Mouse (Mus musculus): Measurements from ENCODE around the gene Slc6a15. TPM values are rescaled to one million over a fixed set of nuclear protein-coding genes. Genes with fewer than 3 reads are reported as not detected.

The Slc6a15 gene
- 6.0 and 6.6 TPM in 2 replicates for polyA plus RNA-seq (2015; fragmentation: Nextera tagmentation; extraction: Ambion mirVana)

DNA sequence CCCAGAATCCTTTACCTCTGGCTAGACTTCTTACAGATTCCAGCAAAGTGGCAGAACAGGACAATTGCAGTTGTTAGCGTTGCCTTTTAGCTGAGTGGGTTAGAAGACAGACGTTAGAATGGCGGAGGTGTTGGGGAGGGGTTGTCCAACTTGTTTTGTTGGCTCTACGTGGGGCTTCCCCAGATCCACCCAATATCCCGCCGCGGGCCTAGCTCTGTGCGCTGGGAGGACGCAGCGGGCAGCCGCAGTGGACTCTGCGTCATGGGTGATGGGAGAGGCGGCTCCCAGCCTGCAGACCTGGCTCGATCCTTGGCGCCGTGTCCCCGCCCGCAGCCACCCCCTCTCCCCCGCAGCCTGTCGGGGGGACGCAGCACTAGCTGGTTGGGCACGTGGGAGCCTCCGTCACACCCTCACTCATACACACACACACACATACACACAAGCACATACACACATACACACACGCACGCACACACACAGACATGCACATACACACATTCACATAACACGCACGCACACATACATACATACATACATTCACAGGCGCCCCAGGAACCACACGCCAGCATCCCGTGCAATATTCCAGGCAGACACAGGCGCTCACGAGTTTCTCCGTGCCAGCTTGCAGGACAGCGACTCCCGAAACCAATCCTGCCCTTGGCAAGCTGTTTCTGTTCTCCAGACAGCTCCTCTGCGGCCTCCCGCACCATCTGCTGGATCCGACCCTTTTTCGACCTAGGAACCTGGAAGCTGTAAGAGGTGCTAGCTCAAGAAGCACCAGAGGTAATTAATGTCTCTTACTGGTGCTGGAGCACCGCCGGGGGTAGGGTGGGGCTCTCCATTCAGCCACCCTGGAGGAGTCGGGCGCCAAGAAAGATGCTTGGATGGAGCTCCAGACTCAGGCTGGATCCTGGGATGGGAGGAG lies at the start of gene Slc6a15:
Slc6a15 (plus strand) TSS at position 413 of the 925 bp plus-strand sequence.
- no peaks in the 10 kb centered on the region for H3K9me3 ChIP-seq
- 0 out of 2 replicates have a peak within 1 kb of the TSS, but pooled peaks have one; percentile 32 for H3K27ac ChIP-seq
- peaks cover 5% of the 10 kb centered on the region; the same call in 1 of the 2 replicates for H3K27me3 ChIP-seq (replicated peaks)
- peak within 1 kb of the TSS; percentile 19 for H3K9ac ChIP-seq
- peak within 1 kb of the TSS; percentile 96 for H3K4me2 ChIP-seq
- peak within 1 kb of the TSS; percentile 49 for H3K4me3 ChIP-seq (replicated peaks)
- peaks cover 14% of the 10 kb centered on the region; the same call in 1 of the 2 replicates for H3K4me1 ChIP-seq
- peak; percentile 69; the same call in 1 of the 2 replicates for ATAC-seq (ENCODE audit: insufficient read depth, low FRiP score, low read depth)
- H3K36me3 ChIP-seq, result no peaks in the 10 kb centered on the region
- WGBS, result under 1% methylated on average over 43 of the region's 43 CpGs

DNA sequence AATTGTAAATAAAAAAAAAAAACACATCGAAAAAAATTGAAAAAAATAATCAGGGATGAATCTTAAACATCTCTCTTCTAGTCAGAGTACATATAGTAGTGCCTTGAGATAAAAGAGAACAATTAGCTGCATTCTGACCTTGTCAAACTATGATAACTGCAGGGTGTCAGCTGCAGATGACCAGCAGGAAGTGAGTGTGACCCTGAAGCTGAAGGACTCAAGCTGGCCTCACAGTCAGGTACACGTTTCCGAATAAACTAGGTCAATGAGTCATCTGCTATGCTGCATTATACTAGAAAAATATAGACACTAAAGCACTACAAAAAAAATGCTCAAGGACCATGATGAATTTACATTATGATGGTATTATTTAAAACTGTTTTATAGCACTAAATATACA lies 45.6 kb upstream of the Slc6a15 start:
- no peaks in the 10 kb centered on the region for H3K4me1 ChIP-seq
- H3K9ac ChIP-seq, result no peak overlapping the region
- no peaks in the 10 kb centered on the region for H3K27me3 ChIP-seq (replicated peaks)
- no peak for ATAC-seq (ENCODE audit: insufficient read depth, low FRiP score, low read depth)
- H3K9me3 ChIP-seq, result no peaks in the 10 kb centered on the region
- no peaks in the 10 kb centered on the region for H3K36me3 ChIP-seq
- H3K4me3 ChIP-seq (replicated peaks), result no peak overlapping the region
- WGBS, result 63% methylated on average over 3 of the region's 3 CpGs
- no peak overlapping the region for H3K4me2 ChIP-seq
- H3K27ac ChIP-seq, result no peak overlapping the region

DNA sequence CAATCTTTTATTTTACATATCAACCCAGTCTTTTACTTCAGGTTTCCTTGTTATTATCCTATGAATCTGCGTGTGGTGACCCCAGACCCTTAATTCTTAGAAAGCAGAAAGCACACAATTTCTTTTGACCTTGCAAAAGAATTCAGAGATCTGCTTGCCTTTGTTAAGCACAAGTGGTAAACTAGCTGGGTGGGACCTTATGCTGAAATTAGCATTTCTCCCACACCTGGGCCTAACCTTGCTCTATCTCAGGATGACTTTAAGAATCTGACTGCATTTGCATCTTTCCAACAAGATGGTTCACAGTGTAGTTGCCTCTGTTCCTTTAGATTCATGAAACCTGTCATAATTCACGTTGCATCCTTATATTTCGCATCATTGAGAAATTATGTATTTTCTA lies 44.2 kb upstream of the Slc6a15 start:
- Histone ChIP-seq H3K4me3 (replicated peaks) (no peak overlapping the region), H3K27ac (no peak overlapping the region), H3K27me3 (replicated peaks) (no peaks in the 10 kb centered on the region), H3K9me3 (no peaks in the 10 kb centered on the region), H3K36me3 (no peaks in the 10 kb centered on the region), H3K4me1 (no peaks in the 10 kb centered on the region), H3K4me2 (no peak overlapping the region), H3K9ac (no peak overlapping the region)
- 80% methylated on average over 3 of the region's 3 CpGs for WGBS
- ATAC-seq (ENCODE audit: insufficient read depth, low FRiP score, low read depth), result no peak

DNA sequence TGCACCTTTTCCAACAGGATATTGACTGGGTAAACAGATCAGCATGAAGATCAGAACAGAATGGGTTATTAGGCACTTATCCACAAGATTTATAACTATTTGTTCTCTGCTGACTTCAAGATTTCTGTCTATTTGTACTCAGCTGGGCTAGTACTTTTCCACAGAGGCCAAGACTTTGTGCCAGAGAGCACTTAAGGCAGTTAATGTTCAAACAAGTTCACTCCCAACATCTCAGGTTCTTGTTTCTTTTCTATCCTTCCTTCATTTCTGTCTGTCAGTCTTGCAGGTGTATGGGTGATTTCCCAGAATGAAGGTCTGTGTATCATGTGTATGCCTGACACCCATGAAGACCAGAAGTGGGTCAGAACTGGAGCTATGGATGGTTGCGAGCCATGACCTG lies 33.3 kb upstream of the Slc6a15 start:
- H3K4me1 ChIP-seq, result no peaks in the 10 kb centered on the region
- no peak for ATAC-seq (ENCODE audit: insufficient read depth, low FRiP score, low read depth)
- no peak overlapping the region for H3K4me3 ChIP-seq (replicated peaks)
- no peak overlapping the region for H3K27ac ChIP-seq
- no peak overlapping the region for H3K4me2 ChIP-seq
- no peaks in the 10 kb centered on the region for H3K27me3 ChIP-seq (replicated peaks)
- H3K9ac ChIP-seq, result no peak overlapping the region
- H3K36me3 ChIP-seq, result no peaks in the 10 kb centered on the region
- no peaks in the 10 kb centered on the region for H3K9me3 ChIP-seq
- WGBS, result 83% methylated on average over 1 of the region's 1 CpGs

DNA sequence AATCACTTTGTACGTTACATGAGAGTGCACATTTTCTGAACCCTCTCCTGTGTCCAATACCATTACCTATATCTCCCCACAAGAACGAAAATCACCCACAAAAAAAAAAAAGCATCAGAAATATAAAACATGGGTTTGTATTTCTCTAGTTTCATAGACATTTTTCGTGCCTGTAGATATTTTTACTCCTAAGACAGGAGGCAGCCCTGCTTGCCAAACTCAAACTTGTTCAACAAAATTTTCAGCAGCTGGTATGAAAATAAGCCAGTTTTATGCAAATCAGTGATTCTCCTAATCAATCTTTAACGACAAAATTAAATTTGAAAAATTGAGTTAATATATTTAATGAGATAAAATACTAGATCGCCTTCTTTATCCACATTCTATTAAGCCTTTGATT lies 27.7 kb upstream of the Slc6a15 start:
- Histone ChIP-seq H3K9me3 (no peaks in the 10 kb centered on the region), H3K4me3 (replicated peaks) (no peak overlapping the region), H3K27ac (no peak overlapping the region), H3K36me3 (no peaks in the 10 kb centered on the region), H3K4me1 (no peaks in the 10 kb centered on the region), H3K9ac (no peak overlapping the region), H3K27me3 (replicated peaks) (no peaks in the 10 kb centered on the region), H3K4me2 (no peak overlapping the region)
- WGBS, result 81% methylated on average over 5 of the region's 5 CpGs
- ATAC-seq (ENCODE audit: insufficient read depth, low FRiP score, low read depth), result no peak

DNA sequence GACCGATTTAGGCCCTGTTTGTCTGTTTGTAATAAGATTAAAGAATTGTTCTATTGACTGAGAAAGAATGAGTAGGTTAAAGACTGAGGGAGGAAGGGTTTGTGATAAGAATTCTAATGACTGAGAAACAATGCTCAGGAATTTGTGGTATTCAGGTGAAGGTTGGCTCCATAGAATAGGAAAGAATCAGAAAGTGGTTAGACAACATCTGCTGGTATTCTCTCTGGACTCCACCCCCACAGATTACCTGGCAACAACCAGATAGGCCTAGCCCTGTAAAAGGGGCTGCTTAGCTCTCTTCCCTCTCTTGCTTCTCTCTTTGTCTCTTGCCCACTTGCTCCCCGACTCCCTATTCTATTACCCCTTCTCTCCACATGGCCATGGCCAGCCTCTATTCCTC lies 20.8 kb upstream of the Slc6a15 start:
- Histone ChIP-seq H3K4me3 (replicated peaks) (no peak overlapping the region), H3K27ac (no peak overlapping the region), H3K4me2 (no peak overlapping the region), H3K4me1 (no peaks in the 10 kb centered on the region), H3K27me3 (replicated peaks) (no peaks in the 10 kb centered on the region), H3K36me3 (no peaks in the 10 kb centered on the region), H3K9me3 (no peaks in the 10 kb centered on the region), H3K9ac (no peak overlapping the region)
- WGBS, result 55% methylated on average over 2 of the region's 2 CpGs
- ATAC-seq (ENCODE audit: insufficient read depth, low FRiP score, low read depth), result no peak

DNA sequence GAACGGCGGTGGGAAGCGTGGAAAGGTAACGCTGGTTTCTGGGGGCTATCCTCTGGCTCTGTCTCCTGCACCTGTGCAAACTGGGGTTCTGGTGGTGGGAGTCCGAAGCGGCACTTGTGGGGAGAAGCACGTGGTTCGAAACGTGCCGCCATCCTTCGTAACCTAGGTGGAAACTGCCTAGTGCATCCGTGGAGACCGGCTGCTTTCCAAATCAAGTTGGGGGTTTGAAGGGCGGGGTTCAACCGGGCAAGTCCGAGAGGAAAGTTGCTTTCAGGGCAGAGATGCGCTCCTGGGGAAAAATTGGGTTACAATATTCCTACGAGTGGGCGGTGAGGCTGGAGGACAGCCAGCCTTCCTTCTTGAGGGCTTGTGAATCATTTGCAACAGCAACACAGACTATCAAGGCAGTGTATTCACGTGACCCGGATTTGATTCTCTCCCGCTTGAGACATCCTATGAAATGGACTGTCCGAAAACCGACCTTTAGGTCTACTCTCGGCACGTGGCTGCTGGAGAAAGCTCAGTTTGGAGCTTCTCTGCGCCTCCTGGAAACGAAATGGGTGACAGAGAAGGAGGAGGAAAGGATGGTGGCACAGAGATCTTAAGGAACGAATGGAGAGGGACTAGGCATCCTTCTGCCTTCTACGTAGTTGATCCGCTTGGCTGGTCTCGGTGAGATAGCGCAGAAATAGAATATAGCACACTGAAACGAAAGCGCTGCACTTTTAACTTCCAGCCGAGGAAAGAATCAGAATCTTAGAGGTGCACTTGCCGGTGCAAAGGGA lies 905 bp downstream of the Slc6a15 start:
- H3K27me3 ChIP-seq (replicated peaks), result peaks cover 5% of the 10 kb centered on the region; the same call in 1 of the 2 replicates
- under 1% methylated on average over 37 of the region's 37 CpGs for WGBS
- H3K4me3 ChIP-seq (replicated peaks), result peak overlapping the region; percentile 49
- H3K4me1 ChIP-seq, result peaks cover 14% of the 10 kb centered on the region; the same call in 1 of the 2 replicates
- ATAC-seq (ENCODE audit: insufficient read depth, low FRiP score, low read depth), result peak; percentile 27; the same call in 1 of the 2 replicates
- no peaks in the 10 kb centered on the region for H3K9me3 ChIP-seq
- peak overlapping the region; percentile 19; the same call in 1 of the 2 replicates for H3K9ac ChIP-seq
- peak overlapping the region; percentile 96 for H3K4me2 ChIP-seq
- H3K27ac ChIP-seq, result 0 out of 2 replicates have a peak overlapping the region, but pooled peaks have one; percentile 32
- H3K36me3 ChIP-seq, result no peaks in the 10 kb centered on the region

DNA sequence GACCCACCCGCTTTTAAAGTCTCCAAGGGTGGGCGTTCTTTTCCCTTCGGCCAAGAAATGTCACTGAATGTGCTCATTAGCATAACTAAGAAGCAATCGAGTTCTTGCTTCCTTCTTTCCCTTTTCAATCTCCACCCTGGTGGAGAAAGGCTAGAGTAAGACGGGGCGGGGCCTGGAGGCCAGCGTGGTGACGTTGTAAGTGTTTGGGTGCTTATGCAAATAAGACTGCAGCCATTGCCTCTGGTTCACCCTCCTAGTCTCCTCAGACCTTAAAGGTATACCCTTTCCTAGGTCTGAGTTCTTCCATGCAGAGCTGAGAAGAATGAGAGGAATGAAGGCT lies 1.5 kb downstream of the Slc6a15 start:
- Histone ChIP-seq H3K36me3 (no peaks in the 10 kb centered on the region), H3K4me3 (replicated peaks) (peak overlapping the region; percentile 49), H3K4me1 (peaks cover 14% of the 10 kb centered on the region; the same call in 1 of the 2 replicates), H3K9ac (no peak overlapping the region), H3K4me2 (peak overlapping the region; percentile 96), H3K27me3 (replicated peaks) (peaks cover 5% of the 10 kb centered on the region; the same call in 1 of the 2 replicates), H3K27ac (0 out of 2 replicates have a peak overlapping the region, but pooled peaks have one; percentile 32), H3K9me3 (no peaks in the 10 kb centered on the region)
- ATAC-seq (ENCODE audit: insufficient read depth, low FRiP score, low read depth), result peak; percentile 91
- WGBS, result under 1% methylated on average over 8 of the region's 8 CpGs

DNA sequence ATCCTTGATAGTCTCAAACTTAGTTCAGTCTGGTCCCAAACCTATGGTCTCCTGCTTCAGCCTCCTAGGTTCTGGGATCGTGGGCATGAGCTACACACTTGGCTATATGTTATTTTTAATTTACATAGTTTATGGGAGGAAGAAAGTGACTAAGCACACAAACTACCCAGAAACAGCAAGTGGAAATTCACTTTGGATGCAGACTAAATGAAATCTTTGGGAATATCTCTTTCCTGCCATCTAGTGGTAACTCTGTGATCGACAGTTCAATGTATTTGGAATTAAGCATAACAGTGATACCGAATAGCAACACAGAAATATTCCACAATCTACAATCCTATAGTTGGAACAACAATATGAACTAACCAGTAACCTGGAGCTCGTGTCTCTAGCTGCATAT lies 34.6 kb downstream of the Slc6a15 start:
- Histone ChIP-seq H3K27ac (no peak overlapping the region), H3K9ac (no peak overlapping the region), H3K4me3 (replicated peaks) (no peak overlapping the region), H3K27me3 (replicated peaks) (no peaks in the 10 kb centered on the region), H3K36me3 (no peaks in the 10 kb centered on the region), H3K4me2 (no peak overlapping the region), H3K4me1 (no peaks in the 10 kb centered on the region), H3K9me3 (no peaks in the 10 kb centered on the region)
- ATAC-seq (ENCODE audit: insufficient read depth, low FRiP score, low read depth), result no peak
- WGBS, result 22% methylated on average over 4 of the region's 4 CpGs

DNA sequence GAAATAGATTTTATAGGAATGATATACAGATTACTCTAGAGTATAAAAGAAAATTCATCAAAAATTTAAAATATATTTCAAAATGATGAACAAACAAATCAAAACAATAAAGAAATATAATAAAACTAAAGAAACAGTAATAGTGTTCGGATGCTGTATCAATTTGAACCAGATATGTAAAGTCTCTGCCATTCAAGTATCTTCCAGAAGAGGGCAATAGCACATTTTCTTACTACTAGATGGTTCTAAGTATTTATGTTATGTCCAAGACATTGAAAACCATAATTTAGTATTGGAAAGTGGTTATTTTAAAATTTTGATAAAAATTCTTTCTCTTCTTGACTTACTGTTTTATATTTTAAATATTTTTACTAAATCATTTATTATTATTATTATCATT lies 60.1 kb downstream of the Slc6a15 start:
- ATAC-seq (ENCODE audit: insufficient read depth, low FRiP score, low read depth), result no peak
- H3K36me3 ChIP-seq, result no peaks in the 10 kb centered on the region
- H3K4me3 ChIP-seq (replicated peaks), result no peak overlapping the region
- H3K9me3 ChIP-seq, result no peaks in the 10 kb centered on the region
- H3K27ac ChIP-seq, result no peak overlapping the region
- no peak overlapping the region for H3K4me2 ChIP-seq
- H3K4me1 ChIP-seq, result no peaks in the 10 kb centered on the region
- 74% methylated on average over 1 of the region's 1 CpGs for WGBS
- H3K9ac ChIP-seq, result no peak overlapping the region
- H3K27me3 ChIP-seq (replicated peaks), result no peaks in the 10 kb centered on the region

DNA sequence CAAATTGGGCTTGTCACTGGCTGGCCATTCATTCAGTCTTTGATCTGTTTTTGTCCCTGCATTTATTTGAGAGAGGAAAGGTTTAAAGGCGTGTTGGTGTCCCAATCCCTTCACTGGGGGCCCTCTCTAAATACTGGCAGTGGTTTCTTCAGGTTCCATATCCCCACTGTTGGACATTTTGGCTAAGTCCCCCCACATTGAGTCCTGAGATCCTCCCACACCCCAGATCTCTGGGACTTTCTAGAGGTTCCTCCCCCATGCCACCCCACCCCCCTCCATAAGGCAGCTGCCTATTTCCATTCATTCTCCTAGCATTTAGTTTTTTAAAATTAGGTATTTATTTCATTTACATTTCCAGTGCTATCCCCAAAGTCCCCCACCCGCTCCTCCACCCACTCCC lies 75.0 kb downstream of the Slc6a15 start:
- Histone ChIP-seq H3K4me2 (no peak overlapping the region), H3K36me3 (no peaks in the 10 kb centered on the region), H3K9ac (no peak overlapping the region), H3K9me3 (no peaks in the 10 kb centered on the region), H3K27ac (no peak overlapping the region), H3K4me3 (replicated peaks) (no peak overlapping the region), H3K27me3 (replicated peaks) (no peaks in the 10 kb centered on the region), H3K4me1 (no peaks in the 10 kb centered on the region)
- no peak for ATAC-seq (ENCODE audit: insufficient read depth, low FRiP score, low read depth)
- 88% methylated on average over 2 of the region's 2 CpGs for WGBS

DNA sequence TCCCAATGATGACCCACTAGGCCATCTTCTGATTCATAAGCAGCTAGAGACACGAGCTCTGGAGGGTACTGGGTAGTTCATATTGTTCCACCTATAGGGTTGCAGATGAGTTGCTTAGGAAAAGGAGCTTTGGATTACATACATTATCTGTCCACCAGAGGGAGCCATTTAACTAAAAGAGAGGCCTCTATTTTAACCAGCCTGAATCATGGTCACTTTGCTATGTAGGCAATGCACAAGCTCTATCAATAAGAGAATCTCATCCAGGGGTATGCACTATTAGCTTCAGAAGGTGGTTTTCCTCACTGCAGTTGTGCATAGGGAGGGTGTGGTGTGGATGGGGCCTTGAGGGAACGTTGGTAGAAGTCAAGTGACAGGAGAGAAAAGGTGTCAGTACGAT lies 75.5 kb downstream of the Slc6a15 start:
- ATAC-seq (ENCODE audit: insufficient read depth, low FRiP score, low read depth), result peak; percentile 47
- H3K4me2 ChIP-seq, result no peak overlapping the region
- H3K36me3 ChIP-seq, result no peaks in the 10 kb centered on the region
- H3K4me1 ChIP-seq, result no peaks in the 10 kb centered on the region
- H3K4me3 ChIP-seq (replicated peaks), result no peak overlapping the region
- H3K9ac ChIP-seq, result no peak overlapping the region
- H3K27me3 ChIP-seq (replicated peaks), result no peaks in the 10 kb centered on the region
- 39% methylated on average over 3 of the region's 3 CpGs for WGBS
- H3K27ac ChIP-seq, result no peak overlapping the region
- no peaks in the 10 kb centered on the region for H3K9me3 ChIP-seq

All from stomach, embryonic 15.5 days (tissue).